Mouse (Mus musculus): ENCODE data around the gene Tmem229b. TPM values are rescaled to one million over a fixed set of nuclear protein-coding genes. Genes with fewer than 3 reads are reported as not detected.
"Not testable (repeated sequence)": the region's sequence is repeated elsewhere in the genome, so short reads cannot be mapped to it uniquely, and the experiment has no call there.

Tmem229b gene
- polyA plus RNA-seq, 1 experiment from 2014 or later, result 2.3 TPM

GRCm38 (mm10) chr12:78971649-78972048 is 35.8 kb downstream of the Tmem229b start:
- H3K9me3 ChIP-seq (replicated peaks), result no peaks in the 10 kb centered on the region
- H3K4me1 ChIP-seq, result peaks cover 5% of the 10 kb centered on the region; the same call in 1 of the 2 replicates
- DNase-seq (ENCODE audit: low spot score), result no peak
- H3K27ac ChIP-seq, result no peak overlapping the region
- no peaks in the 10 kb centered on the region for H3K27me3 ChIP-seq (ENCODE audit: low read depth, poor library complexity, severe bottlenecking)
- WGBS, result 73% methylated on average over 2 of the region's 2 CpGs
- no peak overlapping the region for H3K4me3 ChIP-seq
- no peaks in the 10 kb centered on the region for H3K36me3 ChIP-seq

DNA sequence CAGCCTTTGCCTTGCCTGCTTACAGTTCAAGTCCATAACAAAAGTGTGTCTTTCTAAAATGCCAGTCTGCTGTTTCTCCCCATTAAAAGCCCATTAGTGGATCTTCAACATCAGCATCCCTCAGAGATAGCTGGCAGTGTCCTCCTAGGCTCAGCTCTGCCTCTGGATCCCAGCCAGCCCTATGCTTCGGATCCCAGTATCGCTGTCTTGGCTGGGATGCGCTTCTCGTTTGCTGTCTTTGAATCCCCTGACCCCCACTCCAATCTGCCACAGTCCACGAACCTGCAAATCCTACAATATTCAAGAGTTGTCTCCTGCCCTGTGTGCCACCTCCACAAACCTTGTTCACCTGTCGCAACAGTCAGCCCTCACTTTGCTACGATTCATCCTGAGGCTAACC is 36.7 kb downstream of the Tmem229b start:
- H3K9me3 ChIP-seq (replicated peaks), result no peaks in the 10 kb centered on the region
- WGBS, result 83% methylated on average over 7 of the region's 7 CpGs
- H3K36me3 ChIP-seq, result no peaks in the 10 kb centered on the region
- no peak for DNase-seq (ENCODE audit: low spot score)
- H3K4me1 ChIP-seq, result peaks cover 5% of the 10 kb centered on the region; the same call in 1 of the 2 replicates
- no peaks in the 10 kb centered on the region for H3K27me3 ChIP-seq (ENCODE audit: low read depth, poor library complexity, severe bottlenecking)
- no peak overlapping the region for H3K4me3 ChIP-seq
- H3K27ac ChIP-seq, result no peak overlapping the region

DNA sequence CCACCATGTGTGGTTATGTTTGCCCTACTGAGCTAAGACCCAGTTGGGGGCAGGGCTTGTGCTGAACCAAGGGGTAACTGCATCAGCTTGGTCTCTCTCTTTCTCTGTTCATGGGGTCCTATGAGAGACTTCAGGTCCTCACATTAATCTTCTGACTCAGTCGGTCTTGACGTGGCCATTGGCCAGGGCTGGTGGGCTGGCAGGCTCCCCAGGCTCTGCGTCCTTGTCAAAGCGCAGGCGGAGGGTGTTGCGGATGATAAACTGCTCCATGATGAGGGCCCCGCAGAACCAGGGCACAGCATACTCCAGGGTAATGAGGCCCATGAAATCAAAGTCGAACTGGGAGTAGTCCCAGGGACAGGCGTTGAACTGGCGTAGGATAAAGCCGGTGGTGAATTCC is 42.9 kb downstream of the Tmem229b start:
- H3K9me3 ChIP-seq (replicated peaks); H3K27me3 ChIP-seq (ENCODE audit: low read depth, poor library complexity, severe bottlenecking); DNase-seq (ENCODE audit: low spot score); H3K27ac ChIP-seq; H3K4me1 ChIP-seq; H3K36me3 ChIP-seq; H3K4me3 ChIP-seq: not testable (repeated sequence)
- WGBS, result 89% methylated on average over 11 of the region's 11 CpGs

GRCm38 (mm10) chr12:78956405-78956804 is 51.0 kb downstream of the Tmem229b start:
- Histone ChIP-seq H3K9me3 (replicated peaks) (no peaks in the 10 kb centered on the region), H3K4me1 (no peaks in the 10 kb centered on the region), H3K27ac (no peak overlapping the region), H3K4me3 (no peak overlapping the region), H3K27me3 (ENCODE audit: low read depth, poor library complexity, severe bottlenecking) (no peaks in the 10 kb centered on the region), H3K36me3 (no peaks in the 10 kb centered on the region)
- no peak for DNase-seq (ENCODE audit: low spot score)
- 81% methylated on average over 4 of the region's 4 CpGs for WGBS

DNA sequence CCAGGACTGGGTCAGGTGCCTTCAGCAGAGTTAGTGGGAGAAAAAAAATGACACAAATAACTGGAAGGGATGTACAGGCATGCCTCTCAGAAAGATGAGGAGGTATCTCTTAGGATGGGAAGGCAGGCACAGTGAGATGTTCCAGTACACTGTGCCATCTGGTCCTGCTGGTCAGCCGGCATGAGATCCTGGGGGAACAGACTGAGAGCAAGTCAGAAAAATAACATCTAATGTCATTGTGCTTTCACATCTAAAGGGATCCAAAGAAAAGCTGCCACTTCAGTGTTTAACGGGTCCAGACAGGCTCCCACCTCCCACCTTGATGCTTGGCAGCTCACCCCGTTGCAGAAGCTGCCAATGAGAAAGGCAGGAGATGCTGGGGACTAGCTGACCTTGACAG is 54.9 kb downstream of the Tmem229b start:
- Histone ChIP-seq H3K27ac (no peak overlapping the region), H3K9me3 (replicated peaks) (no peaks in the 10 kb centered on the region), H3K27me3 (ENCODE audit: low read depth, poor library complexity, severe bottlenecking) (no peaks in the 10 kb centered on the region), H3K4me3 (no peak overlapping the region), H3K36me3 (no peaks in the 10 kb centered on the region), H3K4me1 (no peaks in the 10 kb centered on the region)
- WGBS, result 72% methylated on average over 3 of the region's 3 CpGs
- DNase-seq (ENCODE audit: low spot score), result no peak

- Histone ChIP-seq H3K36me3 (no peaks in the 10 kb centered on the region), H3K9me3 (replicated peaks) (no peaks in the 10 kb centered on the region), H3K4me3 (no peak overlapping the region), H3K27me3 (ENCODE audit: low read depth, poor library complexity, severe bottlenecking) (no peaks in the 10 kb centered on the region), H3K4me1 (no peaks in the 10 kb centered on the region), H3K27ac (no peak overlapping the region)
- 77% methylated on average over 11 of the region's 11 CpGs for WGBS
- no peak for DNase-seq (ENCODE audit: low spot score)
These were observed 55.4 kb downstream of the Tmem229b start for GRCm38 (mm10) chr12:78952053-78952452.

- no peak for DNase-seq (ENCODE audit: low spot score)
- H3K4me1 ChIP-seq, result no peaks in the 10 kb centered on the region
- WGBS, result 69% methylated on average over 5 of the region's 5 CpGs
- no peaks in the 10 kb centered on the region for H3K27me3 ChIP-seq (ENCODE audit: low read depth, poor library complexity, severe bottlenecking)
- no peaks in the 10 kb centered on the region for H3K36me3 ChIP-seq
- no peaks in the 10 kb centered on the region for H3K9me3 ChIP-seq (replicated peaks)
- H3K4me3 ChIP-seq, result no peak overlapping the region
- no peak overlapping the region for H3K27ac ChIP-seq
These were observed 59.8 kb downstream of the Tmem229b start for GRCm38 (mm10) chr12:78947661-78948060.

DNA sequence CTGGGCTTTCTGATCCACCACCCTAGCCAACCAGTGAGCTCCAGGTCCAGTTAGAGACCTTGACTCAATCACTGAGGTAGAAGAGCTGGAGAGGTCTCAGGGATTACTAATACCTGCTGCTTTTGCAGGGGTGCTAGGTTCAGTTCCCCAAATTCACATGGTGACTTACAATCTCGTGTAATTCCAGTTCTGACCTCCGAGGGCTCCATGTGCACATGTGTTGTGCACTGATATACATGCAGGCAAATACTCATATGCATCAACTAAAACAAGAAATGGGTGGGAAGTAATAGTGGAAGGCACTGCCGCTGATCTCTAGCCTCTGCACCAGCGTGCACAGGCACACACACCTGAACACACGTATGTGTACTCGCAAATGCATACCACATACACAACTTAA is 60.3 kb downstream of the Tmem229b start:
- Histone ChIP-seq H3K36me3 (no peaks in the 10 kb centered on the region), H3K27ac (no peak overlapping the region), H3K4me1 (no peaks in the 10 kb centered on the region), H3K4me3 (no peak overlapping the region), H3K9me3 (replicated peaks) (no peaks in the 10 kb centered on the region), H3K27me3 (ENCODE audit: low read depth, poor library complexity, severe bottlenecking) (no peaks in the 10 kb centered on the region)
- DNase-seq (ENCODE audit: low spot score), result no peak
- WGBS, result 87% methylated on average over 6 of the region's 6 CpGs

DNA sequence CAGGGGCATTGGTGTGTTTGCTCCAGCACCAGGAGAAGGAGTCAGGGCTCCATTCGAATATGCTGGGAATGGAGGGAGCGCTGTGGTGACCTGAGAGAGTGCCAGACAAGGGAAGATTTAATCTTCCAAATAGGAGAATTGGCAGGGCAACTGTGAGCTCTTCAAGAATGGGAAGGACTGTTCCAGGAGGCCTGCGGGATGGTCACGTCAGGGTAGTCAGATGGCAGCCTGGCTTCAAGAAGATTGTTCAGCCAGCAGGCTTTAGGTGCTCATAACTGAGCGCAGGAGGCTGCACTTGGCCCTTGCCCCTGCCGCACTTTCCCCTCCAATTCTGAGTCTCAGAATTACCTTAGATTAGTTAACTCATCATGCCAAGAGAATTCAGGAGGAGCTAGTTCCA is 64.5 kb downstream of the Tmem229b start:
- Histone ChIP-seq H3K9me3 (replicated peaks) (no peaks in the 10 kb centered on the region), H3K36me3 (no peaks in the 10 kb centered on the region), H3K27me3 (ENCODE audit: low read depth, poor library complexity, severe bottlenecking) (no peaks in the 10 kb centered on the region), H3K4me1 (no peaks in the 10 kb centered on the region; the same call in 1 of the 2 replicates), H3K4me3 (no peak overlapping the region), H3K27ac (no peak overlapping the region)
- DNase-seq (ENCODE audit: low spot score), result no peak
- 87% methylated on average over 6 of the region's 6 CpGs for WGBS

DNA sequence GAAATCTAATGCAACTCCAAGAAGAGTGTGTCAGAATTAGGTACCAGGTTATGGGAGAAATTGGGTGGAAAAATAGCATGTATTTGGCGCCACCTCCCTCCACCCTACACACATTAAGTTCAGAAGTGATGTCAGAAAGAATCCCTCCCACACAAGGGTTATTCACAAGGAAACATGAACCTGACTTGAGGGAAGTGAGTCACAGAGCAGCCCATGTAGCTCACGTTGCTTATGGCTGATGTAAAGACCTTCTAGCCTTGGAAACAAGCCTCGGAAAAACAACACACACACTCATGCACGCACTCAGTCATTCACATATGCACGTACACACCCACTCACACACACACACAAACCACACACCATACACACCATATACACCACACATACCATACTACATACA is 67.3 kb downstream of the Tmem229b start:
- DNase-seq (ENCODE audit: low spot score), result no peak
- no peak overlapping the region for H3K27ac ChIP-seq
- 83% methylated on average over 5 of the region's 5 CpGs for WGBS
- H3K27me3 ChIP-seq (ENCODE audit: low read depth, poor library complexity, severe bottlenecking), result no peaks in the 10 kb centered on the region
- no peak overlapping the region for H3K4me3 ChIP-seq
- no peaks in the 10 kb centered on the region; the same call in 1 of the 2 replicates for H3K4me1 ChIP-seq
- no peaks in the 10 kb centered on the region for H3K36me3 ChIP-seq
- no peaks in the 10 kb centered on the region for H3K9me3 ChIP-seq (replicated peaks)

DNA sequence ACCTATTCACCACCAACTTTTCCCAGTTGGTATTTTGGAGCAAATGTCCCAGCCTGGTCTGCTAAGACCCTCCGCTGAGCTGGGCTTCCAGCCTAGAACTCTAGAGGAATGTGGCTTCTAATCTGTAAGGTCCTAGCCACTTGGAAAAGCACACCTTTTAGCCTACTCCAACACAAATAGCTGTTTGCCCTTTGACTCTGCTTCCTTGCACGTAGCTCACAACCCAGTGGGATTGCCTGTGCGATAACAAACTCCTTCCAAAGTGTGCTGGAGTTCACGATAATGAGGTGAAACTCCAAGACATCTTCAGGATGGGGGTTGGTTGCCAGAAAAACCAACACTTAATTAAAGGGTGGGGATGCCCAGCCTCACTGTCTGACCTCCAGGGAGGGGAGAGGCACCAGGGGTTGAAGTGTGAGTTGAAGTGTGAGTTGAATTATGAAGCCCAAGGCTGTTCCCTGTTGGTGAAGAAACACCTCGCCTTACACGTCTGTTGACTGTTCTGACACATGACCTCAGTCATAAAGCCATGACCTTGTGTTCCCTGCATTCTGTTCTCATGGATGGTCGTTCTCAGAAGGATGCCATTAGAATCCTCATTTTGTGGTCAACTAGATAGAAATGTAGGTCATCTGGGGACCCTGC is 67.9 kb downstream of the Tmem229b start:
- DNase-seq (ENCODE audit: low spot score), result no peak
- H3K4me3 ChIP-seq, result no peak overlapping the region
- H3K9me3 ChIP-seq (replicated peaks), result no peaks in the 10 kb centered on the region
- H3K4me1 ChIP-seq, result no peaks in the 10 kb centered on the region; the same call in 1 of the 2 replicates
- 59% methylated on average over 7 of the region's 7 CpGs for WGBS
- no peaks in the 10 kb centered on the region for H3K36me3 ChIP-seq
- H3K27ac ChIP-seq, result no peak overlapping the region
- no peaks in the 10 kb centered on the region for H3K27me3 ChIP-seq (ENCODE audit: low read depth, poor library complexity, severe bottlenecking)

GRCm38 (mm10) chr12:78936494-78936893 is 70.9 kb downstream of the Tmem229b start:
- no peak overlapping the region for H3K27ac ChIP-seq
- no peaks in the 10 kb centered on the region for H3K36me3 ChIP-seq
- no peaks in the 10 kb centered on the region for H3K27me3 ChIP-seq (ENCODE audit: low read depth, poor library complexity, severe bottlenecking)
- WGBS, result 47% methylated on average over 4 of the region's 4 CpGs
- peaks cover 2% of the 10 kb centered on the region; the same call in 1 of the 2 replicates for H3K4me1 ChIP-seq
- no peaks in the 10 kb centered on the region for H3K9me3 ChIP-seq (replicated peaks)
- no peak overlapping the region for H3K4me3 ChIP-seq
- no peak for DNase-seq (ENCODE audit: low spot score)

GRCm38 (mm10) chr12:78929900-78930299 is 77.5 kb downstream of the Tmem229b start:
- WGBS, result 82% methylated on average over 1 of the region's 1 CpGs
- H3K4me3 ChIP-seq, result no peak overlapping the region
- no peaks in the 10 kb centered on the region for H3K27me3 ChIP-seq (ENCODE audit: low read depth, poor library complexity, severe bottlenecking)
- H3K27ac ChIP-seq, result no peak overlapping the region
- H3K36me3 ChIP-seq, result no peaks in the 10 kb centered on the region
- H3K4me1 ChIP-seq, result peaks cover 6% of the 10 kb centered on the region; the same call in 1 of the 2 replicates
- no peak for DNase-seq (ENCODE audit: low spot score)
- no peaks in the 10 kb centered on the region for H3K9me3 ChIP-seq (replicated peaks)

DNA sequence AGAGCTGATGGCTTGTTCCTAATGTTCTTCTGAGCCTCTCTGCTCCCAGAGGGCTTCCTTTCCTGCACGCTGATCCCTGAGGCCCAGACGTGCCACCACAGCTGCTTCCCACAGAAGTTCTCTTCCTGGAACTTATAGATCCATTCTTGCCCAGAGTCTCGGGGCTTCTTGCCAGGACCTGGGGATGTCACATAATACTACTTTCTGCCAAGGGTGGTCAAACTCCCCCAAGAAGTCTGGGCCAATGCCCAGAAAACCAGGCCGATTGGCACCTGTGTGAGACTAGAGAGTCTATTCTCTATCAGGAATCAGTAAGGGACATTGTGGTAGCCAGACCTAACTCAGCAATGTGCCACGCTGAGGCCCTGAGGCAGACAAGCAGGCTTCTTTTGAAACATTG is 80.1 kb downstream of the Tmem229b start:
- DNase-seq (ENCODE audit: low spot score), result no peak
- WGBS, result 85% methylated on average over 5 of the region's 5 CpGs

More for the DNA sequence above, 80.1 kb downstream of the Tmem229b start:
- H3K9me3 ChIP-seq (replicated peaks), result no peaks in the 10 kb centered on the region
- no peak overlapping the region for H3K27ac ChIP-seq
- H3K27me3 ChIP-seq (ENCODE audit: low read depth, poor library complexity, severe bottlenecking), result no peaks in the 10 kb centered on the region
- no peak overlapping the region for H3K4me3 ChIP-seq
- peaks cover 6% of the 10 kb centered on the region; the same call in 1 of the 2 replicates for H3K4me1 ChIP-seq
- no peaks in the 10 kb centered on the region for H3K36me3 ChIP-seq
